Mouse (Mus musculus) ES-E14 (cell line): Measurements from ENCODE around the gene Fktn. TPM values are rescaled to one million over a fixed set of nuclear protein-coding genes. Genes with fewer than 3 reads are reported as not detected.

Source experiments
- DNase-seq: peaks from one replicate; pipeline ENCODE4 v3.0.0-alpha.2; 2013; ENCODE audit warnings: low read depth, low spot score
- H3K27ac ChIP-seq: 2 replicates; pipeline ENCODE4 v1.5.1; 2012; ENCODE audit warnings: low read depth, mild to moderate bottlenecking, low read length, moderate library complexity, mixed read lengths; ENCODE audit not compliant: poor library complexity, insufficient read depth, severe bottlenecking
- H3K36me3 ChIP-seq: 2 replicates; pipeline ENCODE4 v1.6.1; 2012; ENCODE audit warnings: mild to moderate bottlenecking, low read length, moderate library complexity, mixed read lengths; ENCODE audit not compliant: control insufficient read depth, poor library complexity, insufficient read depth, severe bottlenecking
- H3K4me1 ChIP-seq, 2 experiments: fragments of 150-350 bp in 1 of 2; sonication (generic) in 1 of 2; 2 replicates each; pipeline ENCODE4 v1.6.1; 2012; ENCODE audit warnings: low read length in 2 of 2, mild to moderate bottlenecking in 1 of 2, mixed read lengths in 1 of 2; ENCODE audit not compliant: control insufficient read depth in 2 of 2, insufficient read depth in 2 of 2, poor library complexity in 1 of 2
- H3K4me3 ChIP-seq, 2 experiments: fragments of 150-350 bp in 1 of 2; sonication (generic) in 1 of 2; 2 replicates each; pipeline ENCODE4 v1.5.1; 2012; ENCODE audit warnings: low read length in 2 of 2, low read depth in 1 of 2, mild to moderate bottlenecking in 1 of 2, mixed read lengths in 1 of 2; ENCODE audit not compliant: insufficient read depth in 1 of 2, poor library complexity in 1 of 2, severe bottlenecking in 1 of 2
- H3K9ac ChIP-seq: 2 replicates; pipeline ENCODE4 v1.6.1; 2012; ENCODE audit warnings: low read depth, mild to moderate bottlenecking, low read length, mixed read lengths; ENCODE audit not compliant: poor library complexity, insufficient read depth, severe bottlenecking
- H3K9me3 ChIP-seq: fragments of 150-350 bp; sonication (generic); 2 replicates; pipeline ENCODE4 v1.6.1; 2012; ENCODE audit warnings: low read depth, mild to moderate bottlenecking, low read length; ENCODE audit not compliant: control insufficient read depth, insufficient read depth
- CHD2 ChIP-seq: IDR thresholded peaks from 2 replicates; pipeline ENCODE4 v1.6.1; 2014; ENCODE audit warnings: mild to moderate bottlenecking, low read depth, low read length, inconsistent platforms
- HCFC1 ChIP-seq: IDR thresholded peaks from 2 replicates; pipeline ENCODE4 v1.6.1; 2012; ENCODE audit warnings: low read length, inconsistent platforms, borderline replicate concordance; ENCODE audit not compliant: insufficient read depth
- MAFK ChIP-seq: IDR thresholded peaks from 2 replicates; pipeline ENCODE4 v1.6.1; 2014; ENCODE audit warnings: mild to moderate bottlenecking, low read depth, low read length, inconsistent platforms; ENCODE audit not compliant: insufficient read depth
- ZC3H11A ChIP-seq: IDR thresholded peaks from 2 replicates; pipeline ENCODE4 v1.6.1; 2012; ENCODE audit warnings: low read depth, mild to moderate bottlenecking, inconsistent platforms, low read length, borderline replicate concordance
- ZNF384 ChIP-seq: IDR thresholded peaks from 2 replicates; pipeline ENCODE4 v1.6.1; 2012; ENCODE audit warnings: low read depth, low read length, inconsistent platforms
- in situ Hi-C, 2 experiments: fragments of 600-800 bp; cut with MboI; formaldehyde crosslinking; loops; one replicate each; pipeline ENCODE4 v1.15.1; 2025; ENCODE audit warnings: low sequenced_read_pairs in 2 of 2, inconsistent platforms in 1 of 2; ENCODE audit not compliant: unreplicated experiment in 2 of 2
- total RNA-seq: library from RNA; depleted of rRNA; stranded (reverse); fragments of 300-350 nt; gene quantifications from 2 replicates; pipeline ENCODE4 v1.2.3, GENCODE M21; 2012

The Fktn gene
- total RNA-seq, 1 experiment: 19.6 TPM

- TF ChIP-seq CHD2: no peak
- no peak for TF ChIP-seq HCFC1
- no peak for TF ChIP-seq ZNF384
- TF ChIP-seq ZC3H11A: no peak
- TF ChIP-seq MAFK: no peak
- in situ Hi-C loops: no loop called here
- no peak overlapping the region for H3K9ac ChIP-seq
- peaks cover 4 to 13% of the 10 kb centered on the region in 2 experiments; a peak in 3 of 4 replicates for H3K4me1 ChIP-seq
- no peak overlapping the region for H3K4me3 ChIP-seq
- no peaks in the 10 kb centered on the region for H3K36me3 ChIP-seq
- no peak for DNase-seq
- H3K9me3 ChIP-seq: no peaks in the 10 kb centered on the region
- H3K27ac ChIP-seq: no peak overlapping the region
Measured at GRCm38 (mm10) chr4:53786851-53787250, 73.1 kb downstream of the Fktn start.

- no peaks in the 10 kb centered on the region for H3K9me3 ChIP-seq
- H3K4me1 ChIP-seq: peaks cover 1 to 13% of the 10 kb centered on the region in 2 experiments; a peak in 2 of 4 replicates
- no peak overlapping the region for H3K9ac ChIP-seq
- no peaks in the 10 kb centered on the region for H3K36me3 ChIP-seq
- TF ChIP-seq MAFK (0 out of 2 replicates have a peak, but pooled peaks have one; percentile 25), CHD2 (0 out of 2 replicates have a peak, but pooled peaks have one; percentile 17), HCFC1 (no peak)
- no peak overlapping the region for H3K27ac ChIP-seq
- DNase-seq: no peak
- H3K4me3 ChIP-seq: no peak overlapping the region
- in situ Hi-C loops: no loop called here
Measured at GRCm38 (mm10) chr4:53789346-53789745, 75.5 kb downstream of the Fktn start.

- H3K9ac ChIP-seq: no peak overlapping the region
- no peak overlapping the region for H3K27ac ChIP-seq
- no peaks in the 10 kb centered on the region for H3K9me3 ChIP-seq
- H3K36me3 ChIP-seq: no peaks in the 10 kb centered on the region
- H3K4me1 ChIP-seq: peaks cover 0 to 7% of the 10 kb centered on the region in 2 experiments; a peak in 1 of 4 replicates
- no peak for DNase-seq
- in situ Hi-C loops: no loop called here
- H3K4me3 ChIP-seq: no peak overlapping the region
- TF ChIP-seq HCFC1: no peak
- no peak for TF ChIP-seq CHD2
- no peak for TF ChIP-seq ZNF384
- TF ChIP-seq MAFK: no peak
- TF ChIP-seq ZC3H11A: no peak
Measured at GRCm38 (mm10) chr4:53794257-53794966, 80.6 kb downstream of the Fktn start.

GRCm38 (mm10) chr4:53795086-53795485, 81.3 kb downstream of the Fktn start:
- Histone ChIP-seq H3K9ac (no peak overlapping the region), H3K27ac (no peak overlapping the region), H3K9me3 (no peaks in the 10 kb centered on the region), H3K4me1 (peaks cover 0 to under 1% of the 10 kb centered on the region in 2 experiments; a peak in 1 of 4 replicates), H3K4me3 (no peak overlapping the region), H3K36me3 (no peaks in the 10 kb centered on the region)
- TF ChIP-seq ZC3H11A (no peak), ZNF384 (no peak), CHD2 (no peak), HCFC1 (no peak), MAFK (no peak)
- DNase-seq: no peak
- in situ Hi-C loops: no loop called here

- Histone ChIP-seq H3K36me3 (no peaks in the 10 kb centered on the region), H3K27ac (no peak overlapping the region), H3K4me3 (no peak overlapping the region), H3K4me1 (no peaks in the 10 kb centered on the region), H3K9me3 (no peaks in the 10 kb centered on the region), H3K9ac (no peak overlapping the region)
- no peak for DNase-seq
- in situ Hi-C loops: no loop called here
- no peak for TF ChIP-seq ZC3H11A
- TF ChIP-seq CHD2: no peak
- TF ChIP-seq MAFK: no peak
- no peak for TF ChIP-seq ZNF384
- TF ChIP-seq HCFC1: no peak
Measured at GRCm38 (mm10) chr4:53795706-53796105, 81.9 kb downstream of the Fktn start.
